Mouse (Mus musculus) cerebellum, adult 11-12 months (tissue): ENCODE results near the gene Wdr45b.
"Not testable (repeated sequence)": the region's sequence is repeated elsewhere in the genome, so short reads cannot be mapped to it uniquely, and the experiment has no call there.

ENCODE experiments used
- DNase-seq: peaks from one replicate; pipeline ENCODE4 v3.0.0; 2022

Gene Wdr45b

DNA sequence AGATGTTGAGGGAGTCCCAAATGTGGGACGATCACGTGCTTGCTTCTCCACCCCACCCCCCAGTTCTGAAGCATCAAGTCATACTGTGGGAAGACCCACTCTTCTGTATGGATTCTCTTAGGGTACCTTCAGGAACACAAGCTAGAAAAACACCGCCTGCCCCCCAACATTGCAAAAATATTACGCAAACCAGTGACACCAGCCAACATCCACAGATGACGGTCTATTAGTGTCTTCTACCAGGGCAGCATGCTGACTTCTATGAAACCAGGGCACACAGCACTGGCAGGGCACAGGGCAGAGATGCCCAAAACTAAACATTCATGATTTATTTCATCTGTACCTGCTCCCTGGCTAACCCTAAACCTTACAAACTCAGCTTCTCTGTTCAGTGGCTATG, 27.6 kb downstream of the Wdr45b start:
- no peak for DNase-seq

DNA sequence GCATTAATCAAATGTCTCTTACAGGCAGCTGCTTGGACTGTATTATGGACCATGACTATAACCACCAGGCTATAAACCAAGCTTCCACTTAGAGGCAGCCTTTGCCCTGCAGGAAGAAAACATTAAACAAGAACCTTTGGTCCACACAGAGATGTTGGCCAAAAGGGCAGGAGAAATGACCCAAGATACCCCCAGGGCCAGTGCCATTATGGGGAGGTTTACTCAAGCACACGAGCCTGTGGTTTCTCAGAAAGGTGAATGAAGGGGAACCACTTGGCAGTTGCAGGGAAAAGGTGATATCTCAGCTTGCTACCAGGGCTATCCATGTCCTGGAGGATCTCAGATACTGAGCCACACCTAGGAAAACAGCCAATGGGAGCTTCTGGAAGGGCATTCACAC, 28.2 kb downstream of the Wdr45b start:
- DNase-seq = no peak

DNA sequence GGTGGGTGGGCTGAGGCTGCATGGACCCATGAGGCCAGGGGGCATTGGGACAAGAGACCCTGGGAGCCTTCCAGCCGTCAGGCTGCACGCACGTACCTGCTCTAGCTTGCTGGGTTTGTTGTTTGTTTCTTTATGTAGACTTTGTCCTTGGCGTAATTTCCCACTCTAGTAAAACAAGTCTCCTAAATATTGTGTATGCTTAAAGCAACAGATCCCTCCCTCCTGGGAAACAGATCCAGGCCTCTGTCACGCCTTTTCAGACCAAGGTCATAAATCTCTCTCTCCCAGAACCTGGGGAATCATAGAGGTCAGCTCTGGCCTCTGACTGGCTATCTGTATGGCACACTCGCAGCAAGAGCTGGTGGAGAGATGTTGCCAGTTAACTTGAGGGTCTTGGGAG, 46.5 kb downstream of the Wdr45b start:
- DNase-seq = not testable (repeated sequence)

DNA sequence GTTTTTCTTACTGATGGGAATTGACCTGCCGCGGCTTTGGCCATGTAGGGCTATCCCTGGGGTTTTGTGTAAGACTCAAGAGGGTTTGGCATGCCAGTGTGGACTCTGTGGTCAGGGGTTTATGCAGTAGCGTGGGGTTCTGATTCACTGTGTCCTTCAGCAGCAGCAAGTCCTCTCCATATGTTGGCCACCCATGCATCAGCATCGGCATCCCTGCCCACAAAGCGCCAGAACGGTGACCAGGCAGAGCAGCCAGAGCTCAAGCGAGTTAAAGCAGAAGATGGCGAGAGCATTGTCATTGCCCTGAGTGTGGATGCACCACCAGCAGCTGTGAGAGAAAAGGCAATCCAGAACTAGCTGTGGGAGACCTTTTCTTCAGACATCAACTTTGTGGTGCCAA, 47.6 kb downstream of the Wdr45b start:
- no peak for DNase-seq

DNA sequence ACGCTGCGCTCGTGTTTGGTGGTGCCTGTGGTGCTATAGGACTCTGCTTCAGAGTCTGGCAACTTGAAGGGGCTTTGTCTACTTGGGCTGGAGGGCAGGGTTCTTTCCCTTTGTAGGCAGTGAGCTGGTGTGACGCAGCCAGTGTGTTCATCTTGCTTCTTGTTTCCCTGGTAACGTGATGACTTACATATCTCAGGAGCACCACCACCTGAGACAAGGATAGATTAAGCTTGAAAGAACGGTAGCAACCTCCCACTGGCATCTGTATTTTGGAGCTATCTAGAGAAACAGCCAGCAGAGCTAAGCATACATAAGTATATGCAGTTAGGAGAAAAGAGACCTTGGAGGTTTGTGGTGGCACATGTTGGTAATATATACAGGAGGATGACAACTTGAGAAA, 48.9 kb downstream of the Wdr45b start:
- no peak for DNase-seq

DNA sequence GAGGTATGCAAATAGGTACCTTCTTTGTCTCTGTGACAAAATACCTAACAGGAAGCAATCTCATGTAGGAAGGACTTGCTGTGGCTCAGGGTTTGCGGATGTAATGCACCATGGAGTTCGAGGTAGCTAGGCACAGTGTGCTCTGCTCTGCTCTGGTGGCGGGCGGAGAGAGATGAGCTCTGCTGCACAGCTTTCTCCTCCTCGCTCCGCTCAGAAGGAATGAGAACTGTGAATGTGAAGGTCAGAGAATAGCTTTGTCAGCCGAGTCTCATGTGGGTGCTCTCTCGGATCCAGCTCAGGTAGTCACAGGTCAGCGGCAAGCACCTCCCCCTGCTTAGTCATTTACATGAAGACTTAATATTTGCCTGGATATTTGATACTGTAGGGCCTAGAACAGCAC, 54.0 kb downstream of the Wdr45b start:
- no peak for DNase-seq

DNA sequence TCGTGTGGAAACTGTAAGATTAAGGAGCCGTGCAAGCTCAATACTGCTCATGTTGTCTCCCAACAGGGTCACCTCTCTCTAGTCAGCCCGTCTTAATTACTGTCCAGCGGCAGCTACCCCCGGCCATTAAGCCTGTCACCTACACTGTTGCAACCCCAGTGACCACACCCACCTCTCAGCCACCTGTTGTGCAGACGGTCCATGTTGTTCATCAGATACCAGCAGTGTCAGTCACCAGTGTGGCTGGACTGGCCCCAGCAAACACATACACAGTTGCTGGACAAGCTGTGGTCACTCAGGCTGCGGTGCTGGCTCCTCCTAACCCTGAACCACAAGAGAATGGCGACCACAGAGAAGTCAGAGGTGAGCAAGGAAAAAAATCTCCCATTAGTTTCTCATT, 55.8 kb downstream of the Wdr45b start:
- DNase-seq = no peak

DNA sequence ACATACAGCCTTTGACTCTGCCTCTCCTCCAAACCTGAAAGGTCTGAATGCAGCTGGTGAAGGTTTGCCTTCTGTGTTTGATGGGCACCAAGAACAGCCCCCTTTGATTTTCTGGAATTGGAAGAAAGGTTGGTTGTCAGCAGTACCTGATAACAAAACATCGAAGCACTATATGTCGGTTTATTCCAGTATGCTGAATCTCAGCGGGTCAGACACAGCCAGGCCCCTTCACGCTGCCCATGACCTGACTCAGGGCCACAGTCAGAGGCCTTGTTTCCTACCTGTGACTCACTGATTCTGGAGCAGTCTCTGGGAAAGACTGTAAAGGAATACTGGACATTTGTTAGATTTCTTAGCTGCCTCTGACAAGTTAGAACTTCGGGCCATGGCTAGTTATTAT, 59.5 kb downstream of the Wdr45b start:
- DNase-seq = no peak

DNA sequence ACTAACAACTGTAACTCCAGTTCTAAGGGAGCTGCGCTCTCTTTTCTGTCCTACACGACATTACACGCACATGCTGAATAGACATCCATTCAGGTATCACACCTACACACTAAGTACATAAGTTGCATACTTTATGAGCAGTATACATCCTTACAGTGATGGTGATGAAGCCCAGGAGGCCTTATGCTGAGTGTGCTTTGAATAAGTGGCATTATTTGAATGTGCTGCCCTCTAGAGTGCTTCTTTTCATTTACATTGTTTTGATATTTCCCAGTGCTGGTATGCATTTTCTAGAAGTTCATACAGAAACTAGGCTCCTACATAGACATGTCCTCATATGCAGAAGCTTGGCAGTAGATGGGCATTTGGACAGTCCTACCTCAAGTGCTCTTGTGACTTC, 64.4 kb downstream of the Wdr45b start:
- no peak for DNase-seq

DNA sequence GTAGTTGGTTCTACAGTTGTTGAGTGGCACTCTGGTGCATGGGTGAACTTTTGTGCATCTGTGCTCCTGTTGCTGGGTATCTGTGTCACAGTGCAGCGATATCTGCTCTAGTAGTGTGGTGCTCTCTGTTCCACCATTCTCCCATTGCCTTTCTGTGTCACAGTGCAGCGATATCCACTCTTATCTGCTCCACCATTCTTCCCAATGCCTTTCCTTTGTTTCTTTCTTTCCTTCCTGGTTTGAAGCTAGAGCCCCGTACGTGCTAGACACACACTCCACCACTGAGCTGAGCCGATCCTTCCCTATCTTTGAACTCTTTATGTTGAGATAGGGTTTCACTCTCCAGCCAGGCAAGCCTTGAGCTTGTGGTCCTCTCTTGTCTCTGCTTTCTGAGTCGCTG, 71.3 kb downstream of the Wdr45b start:
- no peak for DNase-seq

DNA sequence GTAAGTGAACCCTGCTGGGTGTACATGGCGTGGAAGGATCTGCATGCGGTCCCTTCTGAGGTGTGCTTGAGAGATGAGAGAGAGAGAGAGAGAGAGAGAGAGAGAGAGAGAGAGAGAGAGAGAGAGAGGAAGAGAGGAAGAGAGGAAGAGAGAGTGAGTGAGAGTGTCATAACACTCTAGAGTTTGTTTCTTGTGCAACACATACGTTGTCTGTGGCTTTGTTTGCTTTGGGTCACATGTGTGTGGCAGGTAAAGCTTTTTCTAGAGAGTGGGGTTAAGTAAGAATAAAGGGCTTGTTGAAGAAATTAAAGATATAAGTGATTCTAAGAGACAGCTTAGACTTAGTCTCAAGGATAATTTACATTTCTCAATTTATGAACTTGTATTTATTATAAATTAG, 76.2 kb downstream of the Wdr45b start:
- no peak for DNase-seq

DNA sequence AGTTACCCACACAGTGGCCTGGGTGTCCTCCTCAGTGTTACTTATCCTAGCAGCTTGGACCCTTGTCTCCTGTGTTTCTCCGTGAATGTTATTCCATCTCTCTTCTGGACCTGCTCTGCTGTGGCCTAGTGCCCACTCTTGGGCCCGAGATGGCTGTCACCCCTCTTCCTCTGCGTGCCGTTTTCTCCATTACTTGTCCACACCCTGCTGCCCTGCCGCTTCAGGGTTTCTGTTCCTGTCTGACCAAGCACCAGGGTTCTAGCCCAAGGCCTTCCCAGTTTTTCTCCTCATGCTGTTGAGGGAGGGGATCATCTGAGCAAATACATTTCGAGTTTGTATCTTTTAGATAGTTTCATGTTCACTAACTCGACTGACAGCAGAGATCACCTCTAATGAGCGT, 76.7 kb downstream of the Wdr45b start:
- no peak for DNase-seq
